Mouse (Mus musculus): ENCODE measurements around the gene Ppp2ca.
"Not testable (repeated sequence)": the region's sequence is repeated elsewhere in the genome, so short reads cannot be mapped to it uniquely, and the experiment has no call there.

Gene Ppp2ca

DNA sequence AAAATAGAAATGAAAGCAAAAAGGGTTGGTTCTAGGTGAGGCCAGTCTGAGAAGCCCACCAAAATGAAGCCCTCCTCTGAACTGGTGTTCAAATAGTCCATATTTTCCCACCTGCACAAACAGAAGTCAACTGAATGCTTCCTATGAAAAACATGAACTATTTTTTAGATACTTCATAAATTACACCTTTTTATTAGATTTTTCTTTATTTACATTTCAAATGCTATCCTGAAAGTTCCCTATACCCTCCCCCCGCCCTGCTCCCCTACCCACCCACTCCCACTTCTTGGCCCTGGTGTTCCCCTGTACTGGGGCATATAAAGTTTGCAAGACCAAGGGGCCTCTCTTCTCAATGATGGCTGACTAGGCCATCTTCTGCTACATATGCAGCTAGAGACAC is 46.9 kb downstream of the Ppp2ca start, which contains the start of gene Olfr1373:
Olfr1373 (minus strand) TSS at position 101 of the 400 bp plus-strand sequence.
- DNase-seq, result not testable (repeated sequence)

DNA sequence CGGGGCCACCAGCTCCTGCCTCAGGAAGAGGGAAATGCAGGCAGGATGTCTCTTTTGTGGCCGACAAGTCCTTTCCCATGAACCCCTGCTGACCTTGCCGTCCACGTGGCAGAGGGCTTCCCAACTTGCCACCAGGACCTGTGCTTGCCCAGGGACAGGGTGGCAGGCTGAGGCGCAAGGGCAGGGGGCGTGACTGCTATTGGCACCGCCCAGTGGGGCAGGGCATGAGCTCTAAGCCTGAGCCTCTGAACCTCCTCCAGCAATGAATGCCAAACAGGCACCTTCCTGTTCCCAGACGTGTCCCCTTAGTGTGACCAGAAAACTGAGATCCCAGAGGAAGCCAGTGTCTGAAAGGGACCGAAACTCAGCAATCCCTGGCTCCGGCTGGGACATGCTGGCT is 65.4 kb downstream of the Ppp2ca start:
- DNase-seq, result peak; percentile 62 to 70

DNA sequence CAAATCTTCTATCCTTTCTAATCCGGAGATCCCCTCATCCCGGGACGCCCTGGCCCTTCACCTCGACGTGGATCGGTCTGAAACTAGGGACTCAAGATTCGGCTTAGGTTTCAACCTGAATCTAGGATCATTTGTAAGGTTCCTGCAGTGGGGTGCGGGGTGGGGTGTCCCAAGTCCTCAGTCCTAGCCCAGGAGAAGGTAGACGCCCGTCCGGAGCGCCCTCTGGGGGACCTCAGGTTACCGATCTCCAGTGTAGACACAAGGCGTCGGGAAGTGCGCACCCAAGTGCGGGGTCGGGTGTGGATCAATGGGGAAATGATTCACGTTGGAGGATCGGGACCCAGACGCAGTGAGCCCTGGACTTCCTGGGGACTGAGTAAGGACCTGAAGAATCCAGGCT is 68.6 kb downstream of the Ppp2ca start:
- DNase-seq, result peak; percentile 15 to 41

DNA sequence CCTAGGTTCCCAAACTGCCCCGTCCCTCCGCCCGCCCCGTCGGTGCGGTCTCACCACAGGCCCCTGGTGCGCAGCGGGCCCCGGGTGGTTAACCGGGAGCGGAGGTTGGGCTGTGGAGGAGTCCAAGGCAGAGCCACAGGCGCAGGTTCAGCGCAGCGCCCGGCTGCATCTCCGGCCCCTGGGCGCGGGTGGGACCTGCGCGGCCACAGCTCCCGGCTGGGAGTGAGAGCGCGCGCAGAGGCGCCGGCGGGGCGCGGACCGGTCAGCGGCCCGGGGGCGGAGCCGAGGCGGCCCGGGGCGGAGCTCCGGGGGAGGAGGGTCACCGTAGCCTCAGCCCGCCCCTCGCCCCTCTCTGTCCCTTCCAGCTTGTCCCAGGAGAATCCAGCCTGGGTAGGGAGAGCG is 69.4 kb downstream of the Ppp2ca start:
- DNase-seq, result not testable (repeated sequence)

DNA sequence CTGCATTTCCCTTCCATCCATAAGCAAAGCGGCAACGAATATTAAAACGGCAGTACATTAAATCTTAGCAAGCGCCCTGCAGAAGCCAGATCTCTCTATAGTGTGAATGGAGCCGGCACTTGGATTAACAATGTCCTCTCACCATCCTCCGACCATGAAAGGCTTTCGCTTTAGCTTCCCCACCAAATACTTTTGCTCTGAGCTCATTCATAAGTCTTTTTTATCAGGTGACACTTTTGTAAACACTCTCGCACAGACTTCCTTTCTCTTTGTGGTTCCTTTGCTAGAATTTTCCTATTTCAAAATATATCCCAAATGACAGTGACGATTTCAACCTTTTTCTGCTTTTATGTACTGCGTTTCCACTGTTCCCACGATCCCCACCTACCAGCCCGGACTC is 70.0 kb downstream of the Ppp2ca start:
- no peak for DNase-seq

Measured in kidney, adult 8-10 months (tissue).